Mouse (Mus musculus) liver, embryonic 12.5 days (tissue): ENCODE data around the gene Depdc1b. TPM values are rescaled to one million over a fixed set of nuclear protein-coding genes. Genes with fewer than 3 reads are reported as not detected.

Experiments used
- ATAC-seq: fragments of 200-750 bp; cut with Nextera tagmentation; 2 replicates; pipeline ENCODE4 v1.8.0; 2017; ENCODE audit warnings: moderate number of reproducible peaks, mild to moderate bottlenecking, moderate library complexity
- H3K27ac ChIP-seq: fragments of 300-500 bp; sonication (generic); 2 replicates; pipeline ENCODE4 v1.5.1; 2016; ENCODE audit warnings: mild to moderate bottlenecking
- H3K27me3 ChIP-seq: fragments of 300-500 bp; sonication (generic); replicated peaks from 2 replicates; pipeline ENCODE4 v1.6.1; 2016; ENCODE audit warnings: mild to moderate bottlenecking, moderate library complexity
- H3K36me3 ChIP-seq: fragments of 300-500 bp; sonication (generic); 2 replicates; pipeline ENCODE4 v1.6.1; 2016; ENCODE audit warnings: mild to moderate bottlenecking, moderate library complexity
- H3K4me1 ChIP-seq: fragments of 300-500 bp; sonication (generic); 2 replicates; pipeline ENCODE4 v1.6.1; 2016
- H3K4me2 ChIP-seq: fragments of 300-500 bp; sonication (generic); 2 replicates; pipeline ENCODE4 v1.6.1; 2016; ENCODE audit warnings: mild to moderate bottlenecking, moderate library complexity
- H3K4me3 ChIP-seq: fragments of 300-500 bp; sonication (generic); 2 replicates; pipeline ENCODE4 v1.5.1; 2016; ENCODE audit warnings: mild to moderate bottlenecking, moderate library complexity
- H3K9ac ChIP-seq: fragments of 300-500 bp; sonication (generic); 2 replicates; pipeline ENCODE4 v1.6.1; 2016; ENCODE audit warnings: mild to moderate bottlenecking, moderate library complexity
- H3K9me3 ChIP-seq: fragments of 300-500 bp; sonication (generic); replicated peaks from 2 replicates; pipeline ENCODE4 v1.6.1; 2016; ENCODE audit warnings: mild to moderate bottlenecking, moderate library complexity
- WGBS: fragments of 180-500 bp; shearing (Covaris S2); methylation state at CpG from one replicate; pipeline ENCODE4 v1.1.7; 2016; ENCODE audit not compliant: insufficient replicate concordance; 5-methylcytosine and 5-hydroxymethylcytosine counted together
- polyA plus RNA-seq: library from polyadenylated mRNA; unstranded; fragments of >200 nt; fragmentation: Nextera tagmentation; extraction: Ambion mirVana; gene quantifications from 2 replicates; pipeline ENCODE4 v1.2.1, GENCODE M21; 2016

The Depdc1b gene
- polyA plus RNA-seq, 1 experiment from 2014 or later: 13.4 TPM

DNA sequence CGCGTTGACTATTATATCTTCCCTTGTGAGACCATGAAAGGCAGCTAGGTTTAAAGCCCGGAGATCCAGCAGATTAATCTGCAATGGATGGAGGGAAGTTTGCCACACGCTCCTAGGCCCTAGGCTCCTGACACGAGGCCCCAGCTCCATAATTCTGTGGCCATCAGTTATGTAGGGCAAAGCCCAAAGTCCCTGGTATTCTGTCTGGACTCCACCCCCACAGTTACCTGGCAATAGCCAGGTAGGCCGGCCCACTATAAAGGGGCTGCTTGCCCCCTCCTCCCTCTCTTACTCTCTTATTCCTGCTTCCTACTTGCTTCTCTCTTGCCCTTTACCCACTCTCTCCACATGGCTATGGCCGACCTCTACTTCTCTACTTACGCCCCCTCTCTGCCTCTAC, 2.9 kb downstream of the Depdc1b start:
- H3K9me3 ChIP-seq: no peaks in the 10 kb centered on the region
- H3K36me3 ChIP-seq: peaks cover 24% of the 10 kb centered on the region
- H3K9ac ChIP-seq: no peak overlapping the region
- no peak overlapping the region for H3K4me3 ChIP-seq
- no peak for ATAC-seq
- no peak overlapping the region for H3K27ac ChIP-seq
- H3K4me1 ChIP-seq: peaks cover 43% of the 10 kb centered on the region
- H3K27me3 ChIP-seq: no peaks in the 10 kb centered on the region
- no peak overlapping the region for H3K4me2 ChIP-seq
- WGBS: 85% methylated on average over 8 of the region's 8 CpGs

- H3K9ac ChIP-seq: no peak overlapping the region
- H3K4me3 ChIP-seq: no peak overlapping the region
- peaks cover 34% of the 10 kb centered on the region for H3K4me1 ChIP-seq
- no peaks in the 10 kb centered on the region for H3K9me3 ChIP-seq
- H3K4me2 ChIP-seq: no peak overlapping the region
- H3K27me3 ChIP-seq: no peaks in the 10 kb centered on the region
- H3K36me3 ChIP-seq: peaks cover 36% of the 10 kb centered on the region
- WGBS: 79% methylated on average over 8 of the region's 8 CpGs
- H3K27ac ChIP-seq: no peak overlapping the region
- ATAC-seq: no peak
These were observed 4.1 kb downstream of the Depdc1b start for GRCm38 (mm10) chr13:108320216-108320615.

DNA sequence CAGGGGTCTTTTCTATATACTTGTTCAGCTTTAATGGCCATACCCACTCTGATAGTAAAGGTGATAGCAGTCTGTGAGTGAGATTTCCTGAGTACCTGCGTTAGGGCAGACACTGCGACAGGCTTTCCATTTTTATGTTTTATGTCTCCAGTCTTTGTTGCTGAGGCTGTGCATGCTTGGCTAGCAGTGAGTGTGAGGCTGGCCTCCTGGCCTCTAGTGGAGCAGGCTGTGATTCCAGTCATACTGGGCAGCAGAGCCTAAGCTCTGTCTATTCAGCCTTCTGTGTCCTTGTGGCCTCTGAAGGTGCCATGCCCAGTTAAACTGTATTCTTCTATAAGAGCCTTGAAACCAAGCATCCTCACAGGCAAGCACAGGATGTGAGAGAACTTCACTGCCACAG, 6.3 kb downstream of the Depdc1b start:
- H3K4me3 ChIP-seq: no peak overlapping the region
- ATAC-seq: no peak
- H3K9ac ChIP-seq: no peak overlapping the region
- H3K27ac ChIP-seq: no peak overlapping the region
- H3K9me3 ChIP-seq: no peaks in the 10 kb centered on the region
- 90% methylated on average over 2 of the region's 2 CpGs for WGBS
- H3K27me3 ChIP-seq: no peaks in the 10 kb centered on the region
- peaks cover 57% of the 10 kb centered on the region for H3K36me3 ChIP-seq
- H3K4me1 ChIP-seq: peaks cover 26% of the 10 kb centered on the region
- no peak overlapping the region for H3K4me2 ChIP-seq

DNA sequence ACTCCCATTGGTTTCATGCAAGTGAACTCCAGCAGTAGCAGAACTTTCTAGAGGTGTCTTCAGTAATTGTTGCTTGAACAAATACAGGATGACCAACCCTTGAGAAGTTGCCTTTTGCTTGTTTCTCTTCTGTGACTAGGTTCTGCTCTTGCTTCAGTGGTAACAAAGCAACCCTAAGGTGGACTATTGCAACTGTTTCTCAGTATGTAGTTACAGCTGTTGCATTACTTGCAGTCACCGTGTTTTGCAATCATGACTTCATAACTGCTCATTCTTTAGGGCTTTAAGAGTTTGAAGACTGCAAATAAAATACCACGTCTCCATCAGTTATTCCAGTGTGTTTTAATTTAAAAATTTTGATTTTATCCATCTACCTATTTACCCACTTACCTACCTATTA, 7.2 kb downstream of the Depdc1b start:
- Histone ChIP-seq H3K9me3 (no peaks in the 10 kb centered on the region), H3K27me3 (no peaks in the 10 kb centered on the region), H3K4me1 (peaks cover 17% of the 10 kb centered on the region), H3K27ac (no peak overlapping the region), H3K36me3 (peaks cover 62% of the 10 kb centered on the region), H3K4me3 (no peak overlapping the region), H3K9ac (no peak overlapping the region), H3K4me2 (no peak overlapping the region)
- no peak for ATAC-seq
- 81% methylated on average over 2 of the region's 2 CpGs for WGBS

GRCm38 (mm10) chr13:108323866-108324829, 8.0 kb downstream of the Depdc1b start:
- 88% methylated on average over 22 of the region's 22 CpGs for WGBS
- H3K27me3 ChIP-seq: no peaks in the 10 kb centered on the region
- no peak overlapping the region for H3K4me3 ChIP-seq
- no peak overlapping the region for H3K27ac ChIP-seq
- no peak overlapping the region for H3K4me2 ChIP-seq
- no peak overlapping the region for H3K9ac ChIP-seq
- peaks cover 68% of the 10 kb centered on the region for H3K36me3 ChIP-seq
- no peak for ATAC-seq
- no peaks in the 10 kb centered on the region for H3K9me3 ChIP-seq
- peaks cover 16% of the 10 kb centered on the region; the same call in 1 of the 2 replicates for H3K4me1 ChIP-seq

DNA sequence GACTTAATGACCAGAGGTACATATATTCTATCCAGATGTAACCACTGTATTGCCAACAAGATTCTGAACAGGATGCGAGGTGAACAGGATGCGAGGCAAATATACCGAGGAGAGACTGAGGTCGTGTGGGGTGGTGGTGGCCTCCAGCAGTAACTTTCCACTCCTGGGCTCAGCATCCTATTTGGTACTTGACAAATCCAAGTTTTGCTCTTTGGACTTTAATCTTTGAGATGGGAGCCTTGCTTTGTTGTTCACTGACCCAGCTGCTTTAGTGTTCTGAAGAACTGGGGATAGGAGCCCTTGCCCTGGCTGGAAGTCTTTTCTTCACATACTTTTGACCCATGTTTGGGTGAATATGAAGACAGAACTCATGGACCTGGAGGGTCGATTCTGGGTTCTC, 9.7 kb downstream of the Depdc1b start:
- H3K9me3 ChIP-seq: no peaks in the 10 kb centered on the region
- H3K27ac ChIP-seq: no peak overlapping the region
- 91% methylated on average over 5 of the region's 5 CpGs for WGBS
- H3K27me3 ChIP-seq: no peaks in the 10 kb centered on the region
- no peak for ATAC-seq
- peaks cover 58% of the 10 kb centered on the region for H3K36me3 ChIP-seq
- H3K4me1 ChIP-seq: 0 out of 2 replicates have a peak, but pooled peaks cover 5% of the 10 kb centered on the region
- H3K4me3 ChIP-seq: no peak overlapping the region
- H3K9ac ChIP-seq: no peak overlapping the region
- no peak overlapping the region for H3K4me2 ChIP-seq

- ATAC-seq: no peak
- no peak overlapping the region for H3K4me2 ChIP-seq
- no peak overlapping the region for H3K4me3 ChIP-seq
- H3K27ac ChIP-seq: no peak overlapping the region
- no peaks in the 10 kb centered on the region for H3K9me3 ChIP-seq
- 0 out of 2 replicates have a peak, but pooled peaks cover 5% of the 10 kb centered on the region for H3K4me1 ChIP-seq
- H3K27me3 ChIP-seq: no peaks in the 10 kb centered on the region
- H3K36me3 ChIP-seq: peaks cover 54% of the 10 kb centered on the region
- 88% methylated on average over 10 of the region's 10 CpGs for WGBS
- no peak overlapping the region for H3K9ac ChIP-seq
These were observed 10.2 kb downstream of the Depdc1b start for GRCm38 (mm10) chr13:108326351-108326750.

GRCm38 (mm10) chr13:108327047-108327446, 10.9 kb downstream of the Depdc1b start:
- 0 out of 2 replicates have a peak, but pooled peaks cover 5% of the 10 kb centered on the region for H3K4me1 ChIP-seq
- H3K4me3 ChIP-seq: no peak overlapping the region
- H3K27me3 ChIP-seq: no peaks in the 10 kb centered on the region
- H3K9me3 ChIP-seq: no peaks in the 10 kb centered on the region
- no peak overlapping the region for H3K9ac ChIP-seq
- 80% methylated on average over 7 of the region's 7 CpGs for WGBS
- H3K36me3 ChIP-seq: peaks cover 56% of the 10 kb centered on the region
- ATAC-seq: no peak
- no peak overlapping the region for H3K27ac ChIP-seq
- H3K4me2 ChIP-seq: no peak overlapping the region

GRCm38 (mm10) chr13:108328406-108329180, 12.5 kb downstream of the Depdc1b start:
- WGBS: 87% methylated on average over 21 of the region's 21 CpGs
- H3K27ac ChIP-seq: no peak overlapping the region

GRCm38 (mm10) chr13:108329693-108330092, 13.6 kb downstream of the Depdc1b start:
- Histone ChIP-seq H3K4me2 (no peak overlapping the region), H3K27me3 (no peaks in the 10 kb centered on the region), H3K36me3 (peaks cover 49% of the 10 kb centered on the region), H3K27ac (no peak overlapping the region), H3K9me3 (no peaks in the 10 kb centered on the region), H3K4me1 (0 out of 2 replicates have a peak, but pooled peaks cover 7% of the 10 kb centered on the region), H3K4me3 (no peak overlapping the region), H3K9ac (no peak overlapping the region)
- ATAC-seq: no peak
- 62% methylated on average over 3 of the region's 3 CpGs for WGBS

More at GRCm38 (mm10) chr13:108328406-108329180, 12.5 kb downstream of the Depdc1b start:
- 0 out of 2 replicates have a peak, but pooled peaks cover 5% of the 10 kb centered on the region for H3K4me1 ChIP-seq
- no peak overlapping the region for H3K4me3 ChIP-seq
- H3K9ac ChIP-seq: no peak overlapping the region
- peaks cover 60% of the 10 kb centered on the region for H3K36me3 ChIP-seq
- no peak for ATAC-seq
- no peaks in the 10 kb centered on the region for H3K27me3 ChIP-seq
- no peaks in the 10 kb centered on the region for H3K9me3 ChIP-seq
- H3K4me2 ChIP-seq: no peak overlapping the region

GRCm38 (mm10) chr13:108335257-108336003, 19.3 kb downstream of the Depdc1b start:
- Histone ChIP-seq H3K27me3 (no peaks in the 10 kb centered on the region), H3K4me1 (peaks cover 6% of the 10 kb centered on the region; the same call in 1 of the 2 replicates), H3K4me2 (no peak overlapping the region), H3K27ac (no peak overlapping the region), H3K9me3 (no peaks in the 10 kb centered on the region), H3K36me3 (peaks cover 10% of the 10 kb centered on the region), H3K4me3 (no peak overlapping the region), H3K9ac (no peak overlapping the region)
- 79% methylated on average over 15 of the region's 15 CpGs for WGBS
- no peak for ATAC-seq
